Mouse (Mus musculus) forebrain, embryonic 10.5 days (tissue): ENCODE measurements around the gene Tmem59. TPM values are rescaled to one million over a fixed set of nuclear protein-coding genes. Genes with fewer than 3 reads are reported as not detected.

Experiments used
- DNase-seq: peaks from one replicate; pipeline ENCODE4 v3.0.0-alpha.2; 2017; ENCODE audit warnings: low spot score; ENCODE audit errors: extremely low spot score
- H3K27ac ChIP-seq: fragments of 300-500 bp; sonication (generic); 2 replicates; pipeline ENCODE4 v1.5.1; 2016; ENCODE audit warnings: mild to moderate bottlenecking
- H3K27me3 ChIP-seq: fragments of 300-500 bp; sonication (generic); 2 replicates; pipeline ENCODE4 v1.6.1; 2016; ENCODE audit warnings: mild to moderate bottlenecking; ENCODE audit not compliant: poor library complexity, severe bottlenecking
- H3K36me3 ChIP-seq: fragments of 300-500 bp; sonication (generic); replicated peaks from 2 replicates; pipeline ENCODE4 v1.6.1; 2016; ENCODE audit warnings: mild to moderate bottlenecking, moderate library complexity
- H3K4me1 ChIP-seq: fragments of 300-500 bp; sonication (generic); 2 replicates; pipeline ENCODE4 v1.6.1; 2016
- H3K4me3 ChIP-seq: fragments of 300-500 bp; sonication (generic); 2 replicates; pipeline ENCODE4 v1.5.1; 2016; ENCODE audit warnings: mild to moderate bottlenecking, moderate library complexity
- H3K9me3 ChIP-seq: fragments of 300-500 bp; sonication (generic); 2 replicates; pipeline ENCODE4 v1.6.1; 2016; ENCODE audit warnings: mild to moderate bottlenecking, moderate library complexity
- WGBS: fragments of 180-500 bp; shearing (Covaris S2); methylation state at CpG from one replicate; pipeline ENCODE4 v1.1.7; 2016; 5-methylcytosine and 5-hydroxymethylcytosine counted together
- polyA plus RNA-seq: library from polyadenylated mRNA; unstranded; fragments of >200 nt; fragmentation: Nextera tagmentation; extraction: Ambion mirVana; gene quantifications from 2 replicates; pipeline ENCODE4 v1.2.1, GENCODE M21; 2016

The Tmem59 gene
- polyA plus RNA-seq, 1 experiment from 2014 or later, result 249 TPM

GRCm38 (mm10) chr4:107159166-107159773 lies 18.9 kb upstream of the Tmem59 start:
- H3K27me3 ChIP-seq, result no peaks in the 10 kb centered on the region
- H3K4me1 ChIP-seq, result no peaks in the 10 kb centered on the region
- 92% methylated on average over 11 of the region's 11 CpGs for WGBS
- DNase-seq, result no peak
- H3K9me3 ChIP-seq, result no peaks in the 10 kb centered on the region
- H3K27ac ChIP-seq, result no peak overlapping the region
- H3K36me3 ChIP-seq, result peaks cover 63% of the 10 kb centered on the region
- H3K4me3 ChIP-seq, result no peak overlapping the region

GRCm38 (mm10) chr4:107160181-107160580 lies 18.0 kb upstream of the Tmem59 start:
- no peak for DNase-seq
- Histone ChIP-seq H3K36me3 (peaks cover 72% of the 10 kb centered on the region), H3K27ac (no peak overlapping the region)

GRCm38 (mm10) chr4:107163341-107163740 lies 14.9 kb upstream of the Tmem59 start:
- no peaks in the 10 kb centered on the region for H3K27me3 ChIP-seq
- no peaks in the 10 kb centered on the region for H3K4me1 ChIP-seq
- no peaks in the 10 kb centered on the region for H3K9me3 ChIP-seq
- H3K27ac ChIP-seq, result no peak overlapping the region
- H3K36me3 ChIP-seq, result peaks cover 59% of the 10 kb centered on the region
- no peak overlapping the region for H3K4me3 ChIP-seq
- DNase-seq, result no peak
- 90% methylated on average over 10 of the region's 10 CpGs for WGBS

More at GRCm38 (mm10) chr4:107160181-107160580, 18.0 kb upstream of the Tmem59 start:
- Histone ChIP-seq H3K9me3 (no peaks in the 10 kb centered on the region), H3K27me3 (no peaks in the 10 kb centered on the region), H3K4me3 (no peak overlapping the region), H3K4me1 (no peaks in the 10 kb centered on the region)
- 93% methylated on average over 8 of the region's 8 CpGs for WGBS

- peak; percentile 63 for DNase-seq
- Histone ChIP-seq H3K27ac (no peak overlapping the region), H3K4me3 (no peak overlapping the region), H3K27me3 (no peaks in the 10 kb centered on the region), H3K9me3 (no peaks in the 10 kb centered on the region), H3K4me1 (no peaks in the 10 kb centered on the region), H3K36me3 (peaks cover 56% of the 10 kb centered on the region)
- WGBS, result 58% methylated on average over 9 of the region's 9 CpGs
These were observed 14.2 kb upstream of the Tmem59 start for GRCm38 (mm10) chr4:107163756-107164587.

- peaks cover 54% of the 10 kb centered on the region for H3K36me3 ChIP-seq
- H3K27me3 ChIP-seq, result no peaks in the 10 kb centered on the region
- no peak overlapping the region for H3K4me3 ChIP-seq
- H3K4me1 ChIP-seq, result no peaks in the 10 kb centered on the region
- DNase-seq, result no peak
- no peak overlapping the region for H3K27ac ChIP-seq
- 91% methylated on average over 5 of the region's 5 CpGs for WGBS
- no peaks in the 10 kb centered on the region for H3K9me3 ChIP-seq
These were observed 11.5 kb upstream of the Tmem59 start for GRCm38 (mm10) chr4:107166700-107167099.

- Histone ChIP-seq H3K9me3 (no peaks in the 10 kb centered on the region), H3K27me3 (no peaks in the 10 kb centered on the region), H3K4me3 (no peak overlapping the region), H3K4me1 (no peaks in the 10 kb centered on the region), H3K27ac (no peak overlapping the region), H3K36me3 (peaks cover 63% of the 10 kb centered on the region)
- WGBS, result 87% methylated on average over 5 of the region's 5 CpGs
- no peak for DNase-seq
These were observed 10.4 kb upstream of the Tmem59 start for GRCm38 (mm10) chr4:107167798-107168197.

- no peaks in the 10 kb centered on the region for H3K27me3 ChIP-seq
- H3K4me3 ChIP-seq, result peak overlapping the region; percentile 91
- no peaks in the 10 kb centered on the region for H3K9me3 ChIP-seq
- peaks cover 29% of the 10 kb centered on the region for H3K4me1 ChIP-seq
- DNase-seq, result no peak
- WGBS, result 52% methylated on average over 11 of the region's 11 CpGs
- peak overlapping the region; percentile 93 for H3K27ac ChIP-seq
- H3K36me3 ChIP-seq, result peaks cover 39% of the 10 kb centered on the region
These were observed 693 bp upstream of the Tmem59 start for GRCm38 (mm10) chr4:107177506-107177905.

GRCm38 (mm10) chr4:107178830-107179490 lies 761 bp downstream of the Tmem59 start, which contains the start of gene Tceanc2:
TSS of gene Tceanc2 (minus strand) at chr4:107179116.
- H3K4me3 ChIP-seq, result peak within 1 kb of the TSS; percentile 91
- no peaks in the 10 kb centered on the region for H3K27me3 ChIP-seq
- peaks cover 25% of the 10 kb centered on the region for H3K36me3 ChIP-seq
- H3K4me1 ChIP-seq, result peaks cover 29% of the 10 kb centered on the region
- DNase-seq, result no peak
- WGBS, result under 1% methylated on average over 47 of the region's 47 CpGs
- H3K27ac ChIP-seq, result peak within 1 kb of the TSS; percentile 93
- no peaks in the 10 kb centered on the region for H3K9me3 ChIP-seq

- WGBS, result 12% methylated on average over 8 of the region's 8 CpGs
- no peak for DNase-seq
- no peaks in the 10 kb centered on the region for H3K9me3 ChIP-seq
- H3K27me3 ChIP-seq, result no peaks in the 10 kb centered on the region
- H3K36me3 ChIP-seq, result peaks cover 19% of the 10 kb centered on the region
- peak overlapping the region; percentile 91 for H3K4me3 ChIP-seq
- peaks cover 29% of the 10 kb centered on the region for H3K4me1 ChIP-seq
- H3K27ac ChIP-seq, result peak overlapping the region; percentile 93
These were observed 1.4 kb downstream of the Tmem59 start for GRCm38 (mm10) chr4:107179561-107179960.

- Histone ChIP-seq H3K27ac (no peak overlapping the region), H3K4me1 (peaks cover 31% of the 10 kb centered on the region), H3K27me3 (no peaks in the 10 kb centered on the region), H3K9me3 (no peaks in the 10 kb centered on the region), H3K4me3 (no peak overlapping the region), H3K36me3 (peaks cover 11% of the 10 kb centered on the region)
- DNase-seq, result no peak
These were observed 2.5 kb downstream of the Tmem59 start for GRCm38 (mm10) chr4:107180746-107181145.

- no peak for DNase-seq
- H3K27ac ChIP-seq, result no peak overlapping the region
- no peak overlapping the region for H3K4me3 ChIP-seq
- H3K27me3 ChIP-seq, result no peaks in the 10 kb centered on the region
- H3K4me1 ChIP-seq, result peaks cover 29% of the 10 kb centered on the region
- H3K9me3 ChIP-seq, result no peaks in the 10 kb centered on the region
- H3K36me3 ChIP-seq, result peaks cover 14% of the 10 kb centered on the region
- WGBS, result 92% methylated on average over 6 of the region's 6 CpGs
These were observed 3.7 kb downstream of the Tmem59 start for GRCm38 (mm10) chr4:107181866-107182265.

- no peak for DNase-seq
- WGBS, result 74% methylated on average over 2 of the region's 2 CpGs
These were observed 4.6 kb downstream of the Tmem59 start for GRCm38 (mm10) chr4:107182796-107183195.

GRCm38 (mm10) chr4:107183203-107183602 lies 5.0 kb downstream of the Tmem59 start:
- Histone ChIP-seq H3K4me1 (peaks cover 18% of the 10 kb centered on the region), H3K27me3 (no peaks in the 10 kb centered on the region), H3K36me3 (peaks cover 27% of the 10 kb centered on the region), H3K27ac (no peak overlapping the region), H3K9me3 (no peaks in the 10 kb centered on the region), H3K4me3 (no peak overlapping the region)
- DNase-seq, result no peak
- WGBS, result 95% methylated on average over 4 of the region's 4 CpGs

More at GRCm38 (mm10) chr4:107182796-107183195, 4.6 kb downstream of the Tmem59 start:
- Histone ChIP-seq H3K4me1 (peaks cover 20% of the 10 kb centered on the region), H3K4me3 (no peak overlapping the region), H3K27me3 (no peaks in the 10 kb centered on the region), H3K36me3 (peaks cover 23% of the 10 kb centered on the region), H3K27ac (no peak overlapping the region), H3K9me3 (no peaks in the 10 kb centered on the region)
